ENCODE assay signal across 20 mouse cellular contexts in the genomic region with DNA sequence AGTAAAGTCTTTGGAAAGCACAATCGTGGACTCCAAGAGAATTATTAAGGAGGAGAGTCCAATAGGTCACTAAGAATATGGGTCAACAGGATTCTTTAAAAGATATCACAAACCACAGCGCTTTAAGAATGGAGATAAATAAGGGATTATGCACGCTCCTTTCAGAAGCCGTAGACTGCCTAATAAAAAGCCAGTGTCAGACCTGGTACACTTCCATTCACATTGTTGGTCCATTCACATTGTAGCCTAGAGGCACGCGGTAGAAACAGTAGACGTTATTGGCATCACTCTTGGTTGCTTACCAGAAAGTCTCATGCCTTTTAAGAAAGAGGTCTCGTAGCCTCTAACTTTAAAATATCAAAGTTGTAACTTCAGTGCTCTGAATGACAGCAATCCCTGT. TPM values are rescaled to one million over a fixed set of nuclear protein-coding genes. Genes with fewer than 3 reads are reported as not detected.
DNase-seq lines count a peak whose midpoint lies in the region; ATAC-seq and TF ChIP-seq lines count a peak whose summit lies in the region.
"Had no signal": no experiment of that assay in that cellular context is flagged by ENCODE, and none has a peak within 500 bp of the region (broad histone marks: within the 10 kb centered on the region; RNA-seq: fewer than 3 reads in every experiment).

No protein-coding gene starts in this region.

- no peak overlapping the region for H3K27ac ChIP-seq in forebrain, embryonic 14.5 days (ENCODE audit: low read depth, low read length)
- no peak overlapping the region for H3K27ac ChIP-seq in forebrain, postnatal 0 days (ENCODE audit: low read depth, low read length)
- H3K27ac ChIP-seq in midbrain, embryonic 11.5 days (ENCODE audit: low read depth, low read length): no peak overlapping the region
- no peak overlapping the region for H3K27ac ChIP-seq in midbrain, embryonic 10.5 days (replicated peaks)
- H3K27ac ChIP-seq in midbrain, embryonic 13.5 days: no peak overlapping the region
- H3K27ac ChIP-seq in midbrain, postnatal 0 days (ENCODE audit: low read depth, low read length): no peak overlapping the region
- H3K27ac ChIP-seq in neural tube, embryonic 14.5 days (ENCODE audit: low read depth, low read length): no peak overlapping the region
- H3K27ac ChIP-seq: embryonic facial prominence, embryonic 10.5 days; embryonic facial prominence, embryonic 12.5 days; forebrain, embryonic 13.5 days had no signal

- H3K9ac ChIP-seq in forebrain, embryonic 14.5 days (ENCODE audit: low read length): no peak overlapping the region
- H3K9ac ChIP-seq in forebrain, postnatal 0 days: no peak overlapping the region
- H3K9ac ChIP-seq in midbrain, embryonic 11.5 days (ENCODE audit: low read length): no peak overlapping the region
- no peak overlapping the region for H3K9ac ChIP-seq in midbrain, embryonic 13.5 days (replicated peaks)
- H3K9ac ChIP-seq in midbrain, postnatal 0 days (replicated peaks; ENCODE audit: low read length, poor library complexity, severe bottlenecking): no peak overlapping the region
- H3K9ac ChIP-seq in neural tube, embryonic 14.5 days (replicated peaks; ENCODE audit: low read depth, low read length): no peak overlapping the region
- H3K9ac ChIP-seq: embryonic facial prominence, embryonic 12.5 days; forebrain, embryonic 13.5 days had no signal

- H3K36me3 ChIP-seq in forebrain, embryonic 14.5 days (ENCODE audit: control insufficient read depth, insufficient read depth, low read length): no peaks in the 10 kb centered on the region
- no peaks in the 10 kb centered on the region for H3K36me3 ChIP-seq in forebrain, postnatal 0 days (ENCODE audit: insufficient read depth)
- no peaks in the 10 kb centered on the region for H3K36me3 ChIP-seq in midbrain, embryonic 11.5 days (ENCODE audit: control insufficient read depth, insufficient read depth, low read length)
- H3K36me3 ChIP-seq in midbrain, embryonic 10.5 days: no peaks in the 10 kb centered on the region
- no peaks in the 10 kb centered on the region for H3K36me3 ChIP-seq in midbrain, embryonic 13.5 days
- H3K36me3 ChIP-seq in midbrain, postnatal 0 days (ENCODE audit: insufficient read depth, low read length): no peaks in the 10 kb centered on the region
- H3K36me3 ChIP-seq in neural tube, embryonic 14.5 days (ENCODE audit: control insufficient read depth, insufficient read depth, low read length): no peaks in the 10 kb centered on the region
- H3K36me3 ChIP-seq: embryonic facial prominence, embryonic 10.5 days; embryonic facial prominence, embryonic 12.5 days; G1E had no signal

- no peak for DNase-seq in forebrain, embryonic 14.5 days (ENCODE audit: low spot score)
- no peak for DNase-seq in forebrain, postnatal 0 days
- peak; percentile 61 for DNase-seq in midbrain, embryonic 11.5 days (ENCODE audit: low spot score, missing footprints)
- DNase-seq in midbrain, embryonic 10.5 days (ENCODE audit: low spot score): no peak
- DNase-seq in midbrain, postnatal 0 days (ENCODE audit: low spot score): no peak
- no peak for DNase-seq in neural tube, embryonic 10.5 days (ENCODE audit: extremely low spot score, low spot score)
- DNase-seq: adrenal gland, adult 8-10 months; adrenal gland, postnatal 14 days; B cell, adult 2 months; cerebellum, adult 11-12 months had no signal

- TF ChIP-seq CTCF in forebrain, postnatal 0 days (IDR thresholded peaks at IDR 0.05; ENCODE audit: low read depth): no peak
- TF ChIP-seq CTCF in midbrain, postnatal 0 days (IDR thresholded peaks at IDR 0.05): no peak

- no peaks in the 10 kb centered on the region for H3K9me3 ChIP-seq in forebrain, embryonic 14.5 days (replicated peaks; ENCODE audit: control insufficient read depth, low read length)
- no peaks in the 10 kb centered on the region for H3K9me3 ChIP-seq in forebrain, postnatal 0 days (ENCODE audit: low read length)
- H3K9me3 ChIP-seq in midbrain, embryonic 11.5 days (ENCODE audit: control insufficient read depth, low read length): no peaks in the 10 kb centered on the region
- no peaks in the 10 kb centered on the region for H3K9me3 ChIP-seq in midbrain, embryonic 10.5 days (replicated peaks)
- no peaks in the 10 kb centered on the region for H3K9me3 ChIP-seq in midbrain, embryonic 13.5 days
- no peaks in the 10 kb centered on the region for H3K9me3 ChIP-seq in midbrain, postnatal 0 days (ENCODE audit: low read length)
- H3K9me3 ChIP-seq in neural tube, embryonic 14.5 days (ENCODE audit: control insufficient read depth, low read length): no peaks in the 10 kb centered on the region
- H3K9me3 ChIP-seq: embryonic facial prominence, embryonic 10.5 days; embryonic facial prominence, embryonic 12.5 days; forebrain, embryonic 13.5 days; G1E had no signal

- no peak overlapping the region for H3K4me3 ChIP-seq in forebrain, embryonic 14.5 days (ENCODE audit: low read depth, low read length)
- no peak overlapping the region for H3K4me3 ChIP-seq in forebrain, postnatal 0 days (ENCODE audit: low read depth, low read length)
- no peak overlapping the region for H3K4me3 ChIP-seq in midbrain, embryonic 11.5 days (ENCODE audit: low read depth, low read length)
- H3K4me3 ChIP-seq in midbrain, embryonic 10.5 days: no peak overlapping the region
- no peak overlapping the region for H3K4me3 ChIP-seq in midbrain, embryonic 13.5 days (replicated peaks)
- no peak overlapping the region for H3K4me3 ChIP-seq in midbrain, postnatal 0 days (ENCODE audit: low read depth, low read length)
- no peak overlapping the region for H3K4me3 ChIP-seq in neural tube, embryonic 14.5 days (ENCODE audit: low read depth, low read length)
- H3K4me3 ChIP-seq: embryonic facial prominence, embryonic 10.5 days; embryonic facial prominence, embryonic 12.5 days; forebrain, embryonic 13.5 days had no signal

- H3K4me1 ChIP-seq in forebrain, embryonic 14.5 days (ENCODE audit: control insufficient read depth, insufficient read depth, low read length): no peaks in the 10 kb centered on the region
- no peaks in the 10 kb centered on the region for H3K4me1 ChIP-seq in forebrain, postnatal 0 days (ENCODE audit: insufficient read depth)
- H3K4me1 ChIP-seq in midbrain, embryonic 11.5 days (ENCODE audit: control insufficient read depth, insufficient read depth, low read length): no peaks in the 10 kb centered on the region
- 0 out of 2 replicates have a peak, but pooled peaks cover 3% of the 10 kb centered on the region for H3K4me1 ChIP-seq in midbrain, embryonic 10.5 days
- no peaks in the 10 kb centered on the region for H3K4me1 ChIP-seq in midbrain, embryonic 13.5 days (replicated peaks)
- no peaks in the 10 kb centered on the region for H3K4me1 ChIP-seq in midbrain, postnatal 0 days (ENCODE audit: insufficient read depth, low read length)
- H3K4me1 ChIP-seq in neural tube, embryonic 14.5 days (ENCODE audit: control insufficient read depth, insufficient read depth, low read length): no peaks in the 10 kb centered on the region
- H3K4me1 ChIP-seq: embryonic facial prominence, embryonic 10.5 days; embryonic facial prominence, embryonic 12.5 days; forebrain, embryonic 13.5 days had no signal

- WGBS in forebrain, embryonic 14.5 days: 74% methylated on average over 8 of the region's 8 CpGs
- 57% methylated on average over 8 of the region's 8 CpGs for whole genome bisulfite sequencing in forebrain, postnatal 0 days
- WGBS in midbrain, embryonic 11.5 days: 51% methylated on average over 8 of the region's 8 CpGs
- WGBS in midbrain, embryonic 10.5 days: 69% methylated on average over 8 of the region's 8 CpGs
- 42% methylated on average over 8 of the region's 8 CpGs for WGBS in midbrain, embryonic 13.5 days
- WGBS in midbrain, postnatal 0 days: 36% methylated on average over 8 of the region's 8 CpGs
- 47% methylated on average over 8 of the region's 8 CpGs for WGBS in neural tube, embryonic 14.5 days

- H3K4me2 ChIP-seq in forebrain, embryonic 14.5 days (ENCODE audit: low read length): no peak overlapping the region
- no peak overlapping the region for H3K4me2 ChIP-seq in forebrain, postnatal 0 days (ENCODE audit: low read depth)
- H3K4me2 ChIP-seq in midbrain, embryonic 11.5 days: no peak overlapping the region
- no peak overlapping the region for H3K4me2 ChIP-seq in midbrain, embryonic 13.5 days (replicated peaks)
- H3K4me2 ChIP-seq in midbrain, postnatal 0 days (ENCODE audit: low read depth, low read length, poor library complexity, severe bottlenecking): no peak overlapping the region
- no peak overlapping the region for H3K4me2 ChIP-seq in neural tube, embryonic 14.5 days (ENCODE audit: low read depth, low read length)
- H3K4me2 ChIP-seq: embryonic facial prominence, embryonic 12.5 days; forebrain, embryonic 13.5 days had no signal

- H3K27me3 ChIP-seq in forebrain, embryonic 14.5 days (replicated peaks; ENCODE audit: control insufficient read depth, insufficient read depth, low read length): no peaks in the 10 kb centered on the region
- H3K27me3 ChIP-seq in forebrain, postnatal 0 days (ENCODE audit: insufficient read depth, low read length): no peaks in the 10 kb centered on the region
- no peaks in the 10 kb centered on the region for H3K27me3 ChIP-seq in midbrain, embryonic 11.5 days (ENCODE audit: control insufficient read depth, insufficient read depth, low read length)
- H3K27me3 ChIP-seq in midbrain, embryonic 10.5 days (ENCODE audit: low read depth, poor library complexity, severe bottlenecking): peaks cover 41% of the 10 kb centered on the region
- peaks cover 10% of the 10 kb centered on the region; the same call in 1 of the 2 replicates for H3K27me3 ChIP-seq in midbrain, embryonic 13.5 days
- H3K27me3 ChIP-seq in midbrain, postnatal 0 days (ENCODE audit: insufficient read depth, low read length): no peaks in the 10 kb centered on the region
- no peaks in the 10 kb centered on the region for H3K27me3 ChIP-seq in neural tube, embryonic 14.5 days (ENCODE audit: control insufficient read depth, insufficient read depth, low read length)
- H3K27me3 ChIP-seq: CH12.LX; embryonic facial prominence, embryonic 12.5 days; forebrain, embryonic 13.5 days; Patski had no signal

- ATAC-seq in forebrain, embryonic 14.5 days: peak; percentile 36
- ATAC-seq in forebrain, postnatal 0 days: no peak
- ATAC-seq in midbrain, embryonic 11.5 days (ENCODE audit: low FRiP score): 0 out of 2 replicates have a peak, but pooled peaks have one; percentile 50
- 0 out of 2 replicates have a peak, but pooled peaks have one; percentile 37 for ATAC-seq in midbrain, embryonic 13.5 days
- ATAC-seq in midbrain, postnatal 0 days (ENCODE audit: low FRiP score): no peak
- 0 out of 2 replicates have a peak, but pooled peaks have one; percentile 57 for ATAC-seq in neural tube, embryonic 14.5 days (ENCODE audit: low read depth)
- ATAC-seq: activated CD4-positive, CD25-positive, alpha-beta regulatory T cell, adult 4 months; CD4-positive, CD25-positive, alpha-beta regulatory T cell, adult 4 months; Patski had no signal

RNA-seq across cellular contexts. Expression of gene Cdh6, which starts 8.0 kb away (rescaled TPM):
- 4.5 and 6.9 TPM in 2 replicates for polyA plus RNA-seq in forebrain, embryonic 14.5 days (2014; fragmentation: Nextera tagmentation; extraction: Ambion mirVana)
- 12.1 and 14.1 TPM in 2 replicates for total RNA-seq in forebrain, postnatal 0 days (2014; rRNA removed)
- polyA plus RNA-seq in forebrain, postnatal 0 days (2015; fragmentation: Nextera tagmentation; extraction: Ambion mirVana): 6.1 and 9.8 TPM in 2 replicates
- 7.4 and 8.8 TPM in 2 replicates for polyA plus RNA-seq in midbrain, embryonic 11.5 days (2014; fragmentation: Nextera tagmentation; extraction: Ambion mirVana)
- 11.8 and 15.1 TPM in 2 replicates for polyA plus RNA-seq in midbrain, embryonic 10.5 days (2016; fragmentation: Nextera tagmentation; extraction: Ambion mirVana)
- polyA plus RNA-seq in midbrain, embryonic 13.5 days (2015; fragmentation: Nextera tagmentation; extraction: Ambion mirVana): 8.7 and 10.2 TPM in 2 replicates
- 20.1 and 23.2 TPM in 2 replicates for total RNA-seq in midbrain, postnatal 0 days (2014; rRNA removed)
- polyA plus RNA-seq in midbrain, postnatal 0 days (2015; fragmentation: Nextera tagmentation; extraction: Ambion mirVana): 18.0 and 18.1 TPM in 2 replicates
- polyA plus RNA-seq in neural tube, embryonic 14.5 days (2014; fragmentation: Nextera tagmentation; extraction: Ambion mirVana): 18.1 and 22.3 TPM in 2 replicates
- polyA plus RNA-seq: G1E had no signal

Comparison
In these comparisons a context has a peak if more than half of its experiments do, and no peak if none do; other contexts are left out.
1. ATAC-seq: peak in forebrain, embryonic 14.5 days (single experiment), midbrain, embryonic 11.5 days (single experiment), midbrain, embryonic 13.5 days (single experiment) and neural tube, embryonic 14.5 days (single experiment); none in forebrain, postnatal 0 days (single experiment) and midbrain, postnatal 0 days (single experiment).